Mouse (Mus musculus): ENCODE results near the gene Unc5c. TPM values are rescaled to one million over a fixed set of nuclear protein-coding genes. Genes with fewer than 3 reads are reported as not detected.

Unc5c gene
- polyA plus RNA-seq, 1 experiment from 2014 or later: 15.1 TPM

GRCm38 (mm10) chr3:141809581-141809980 lies 344.6 kb downstream of the Unc5c start:
- ATAC-seq (ENCODE audit: low FRiP score, low TSS enrichment): no peak
- 81% methylated on average over 3 of the region's 3 CpGs for WGBS
- no peaks in the 10 kb centered on the region for H3K27me3 ChIP-seq (ENCODE audit: control insufficient read depth, insufficient read depth, low read length)
- no peaks in the 10 kb centered on the region for H3K36me3 ChIP-seq (ENCODE audit: control insufficient read depth, insufficient read depth, low read length)
- DNase-seq: no peak
- H3K4me2 ChIP-seq (ENCODE audit: low read length): no peak overlapping the region
- no peaks in the 10 kb centered on the region for H3K9me3 ChIP-seq (ENCODE audit: control insufficient read depth, low read length)
- peaks cover 5% of the 10 kb centered on the region; the same call in 1 of the 2 replicates for H3K4me1 ChIP-seq (ENCODE audit: control insufficient read depth, insufficient read depth, low read length)
- H3K9ac ChIP-seq (replicated peaks; ENCODE audit: low read length): no peak overlapping the region
- H3K4me3 ChIP-seq (replicated peaks; ENCODE audit: low read depth, low read length): no peak overlapping the region
- H3K27ac ChIP-seq (replicated peaks; ENCODE audit: low read depth, low read length): no peak overlapping the region

GRCm38 (mm10) chr3:141810944-141811343 lies 345.9 kb downstream of the Unc5c start:
- ATAC-seq (ENCODE audit: low FRiP score, low TSS enrichment) (0 out of 2 replicates have a peak, but pooled peaks have one; percentile 34), DNase-seq (no peak)
- no peak overlapping the region; the same call in 1 of the 2 replicates for H3K27ac ChIP-seq (replicated peaks; ENCODE audit: low read depth, low read length)
- H3K36me3 ChIP-seq (ENCODE audit: control insufficient read depth, insufficient read depth, low read length): no peaks in the 10 kb centered on the region
- H3K9ac ChIP-seq (replicated peaks; ENCODE audit: low read length): no peak overlapping the region
- H3K27me3 ChIP-seq (ENCODE audit: control insufficient read depth, insufficient read depth, low read length): no peaks in the 10 kb centered on the region
- H3K4me2 ChIP-seq (ENCODE audit: low read length): no peak overlapping the region
- H3K4me1 ChIP-seq (ENCODE audit: control insufficient read depth, insufficient read depth, low read length): peaks cover 5% of the 10 kb centered on the region; the same call in 1 of the 2 replicates
- H3K9me3 ChIP-seq (ENCODE audit: control insufficient read depth, low read length): no peaks in the 10 kb centered on the region
- no peak overlapping the region for H3K4me3 ChIP-seq (replicated peaks; ENCODE audit: low read depth, low read length)
- 37% methylated on average over 7 of the region's 7 CpGs for WGBS

GRCm38 (mm10) chr3:141811348-141811747 lies 346.3 kb downstream of the Unc5c start:
- no peak for ATAC-seq (ENCODE audit: low FRiP score, low TSS enrichment)
- Histone ChIP-seq H3K36me3 (ENCODE audit: control insufficient read depth, insufficient read depth, low read length) (no peaks in the 10 kb centered on the region), H3K27me3 (ENCODE audit: control insufficient read depth, insufficient read depth, low read length) (no peaks in the 10 kb centered on the region), H3K4me1 (ENCODE audit: control insufficient read depth, insufficient read depth, low read length) (peaks cover 5% of the 10 kb centered on the region; the same call in 1 of the 2 replicates), H3K9ac (replicated peaks; ENCODE audit: low read length) (no peak overlapping the region), H3K27ac (replicated peaks; ENCODE audit: low read depth, low read length) (no peak overlapping the region), H3K4me3 (replicated peaks; ENCODE audit: low read depth, low read length) (no peak overlapping the region), H3K4me2 (ENCODE audit: low read length) (no peak overlapping the region), H3K9me3 (ENCODE audit: control insufficient read depth, low read length) (no peaks in the 10 kb centered on the region)
- WGBS: 21% methylated on average over 2 of the region's 2 CpGs
- DNase-seq: peak; percentile 65

- WGBS: 82% methylated on average over 1 of the region's 1 CpGs
- no peaks in the 10 kb centered on the region for H3K27me3 ChIP-seq (ENCODE audit: control insufficient read depth, insufficient read depth, low read length)
- H3K4me1 ChIP-seq (ENCODE audit: control insufficient read depth, insufficient read depth, low read length): peaks cover 15% of the 10 kb centered on the region
- H3K27ac ChIP-seq (replicated peaks; ENCODE audit: low read depth, low read length): no peak overlapping the region; the same call in 1 of the 2 replicates
- H3K4me3 ChIP-seq (replicated peaks; ENCODE audit: low read depth, low read length): no peak overlapping the region
- no peak for ATAC-seq (ENCODE audit: low FRiP score, low TSS enrichment)
- no peaks in the 10 kb centered on the region for H3K9me3 ChIP-seq (ENCODE audit: control insufficient read depth, low read length)
- no peak overlapping the region for H3K9ac ChIP-seq (replicated peaks; ENCODE audit: low read length)
- H3K4me2 ChIP-seq (ENCODE audit: low read length): no peak overlapping the region
- no peak for DNase-seq
- H3K36me3 ChIP-seq (ENCODE audit: control insufficient read depth, insufficient read depth, low read length): no peaks in the 10 kb centered on the region
Measured at GRCm38 (mm10) chr3:141814776-141815175, 349.8 kb downstream of the Unc5c start.

GRCm38 (mm10) chr3:141818615-141819312 lies 353.7 kb downstream of the Unc5c start:
- H3K4me2 ChIP-seq (ENCODE audit: low read length): peak overlapping the region; percentile 46
- ATAC-seq (ENCODE audit: low FRiP score, low TSS enrichment) (peak; percentile 73), DNase-seq (peak; percentile 58)
- H3K9me3 ChIP-seq (ENCODE audit: control insufficient read depth, low read length): no peaks in the 10 kb centered on the region
- H3K4me3 ChIP-seq (replicated peaks; ENCODE audit: low read depth, low read length): no peak overlapping the region
- H3K36me3 ChIP-seq (ENCODE audit: control insufficient read depth, insufficient read depth, low read length): no peaks in the 10 kb centered on the region
- H3K27me3 ChIP-seq (ENCODE audit: control insufficient read depth, insufficient read depth, low read length): no peaks in the 10 kb centered on the region
- 2% methylated on average over 3 of the region's 3 CpGs for WGBS
- H3K9ac ChIP-seq (replicated peaks; ENCODE audit: low read length): no peak overlapping the region; the same call in 1 of the 2 replicates
- peak overlapping the region; percentile 70 for H3K27ac ChIP-seq (replicated peaks; ENCODE audit: low read depth, low read length)
- H3K4me1 ChIP-seq (ENCODE audit: control insufficient read depth, insufficient read depth, low read length): peaks cover 16% of the 10 kb centered on the region

- H3K4me2 ChIP-seq (ENCODE audit: low read length): peak overlapping the region; percentile 46
Measured at GRCm38 (mm10) chr3:141819331-141819941, 354.4 kb downstream of the Unc5c start.

GRCm38 (mm10) chr3:141828301-141828700 lies 363.3 kb downstream of the Unc5c start:
- Histone ChIP-seq H3K9me3 (ENCODE audit: control insufficient read depth, low read length) (no peaks in the 10 kb centered on the region), H3K4me2 (ENCODE audit: low read length) (no peak overlapping the region), H3K36me3 (ENCODE audit: control insufficient read depth, insufficient read depth, low read length) (peaks cover 2% of the 10 kb centered on the region; the same call in 1 of the 2 replicates), H3K27me3 (ENCODE audit: control insufficient read depth, insufficient read depth, low read length) (no peaks in the 10 kb centered on the region), H3K9ac (replicated peaks; ENCODE audit: low read length) (no peak overlapping the region), H3K4me1 (ENCODE audit: control insufficient read depth, insufficient read depth, low read length) (no peaks in the 10 kb centered on the region), H3K27ac (replicated peaks; ENCODE audit: low read depth, low read length) (no peak overlapping the region), H3K4me3 (replicated peaks; ENCODE audit: low read depth, low read length) (no peak overlapping the region)
- 95% methylated on average over 5 of the region's 5 CpGs for WGBS
- DNase-seq (no peak), ATAC-seq (ENCODE audit: low FRiP score, low TSS enrichment) (no peak)

More at GRCm38 (mm10) chr3:141819331-141819941, 354.4 kb downstream of the Unc5c start:
- Histone ChIP-seq H3K9ac (replicated peaks; ENCODE audit: low read length) (no peak overlapping the region), H3K36me3 (ENCODE audit: control insufficient read depth, insufficient read depth, low read length) (no peaks in the 10 kb centered on the region), H3K9me3 (ENCODE audit: control insufficient read depth, low read length) (no peaks in the 10 kb centered on the region), H3K27me3 (ENCODE audit: control insufficient read depth, insufficient read depth, low read length) (no peaks in the 10 kb centered on the region), H3K4me1 (ENCODE audit: control insufficient read depth, insufficient read depth, low read length) (peaks cover 16% of the 10 kb centered on the region), H3K4me3 (replicated peaks; ENCODE audit: low read depth, low read length) (peak overlapping the region; percentile 8; the same call in 1 of the 2 replicates), H3K27ac (replicated peaks; ENCODE audit: low read depth, low read length) (peak overlapping the region; percentile 70)
- under 1% methylated on average over 13 of the region's 13 CpGs for WGBS
- ATAC-seq (ENCODE audit: low FRiP score, low TSS enrichment) (peak; percentile 91), DNase-seq (peak; percentile 83)

- H3K9me3 ChIP-seq (ENCODE audit: control insufficient read depth, low read length): no peaks in the 10 kb centered on the region
- no peaks in the 10 kb centered on the region for H3K4me1 ChIP-seq (ENCODE audit: control insufficient read depth, insufficient read depth, low read length)
- H3K4me2 ChIP-seq (ENCODE audit: low read length): no peak overlapping the region
- no peak overlapping the region for H3K27ac ChIP-seq (replicated peaks; ENCODE audit: low read depth, low read length)
- peak; percentile 68; the same call in 1 of the 2 replicates for ATAC-seq (ENCODE audit: low FRiP score, low TSS enrichment)
- peak; percentile 87 for DNase-seq
- no peaks in the 10 kb centered on the region for H3K27me3 ChIP-seq (ENCODE audit: control insufficient read depth, insufficient read depth, low read length)
- no peak overlapping the region for H3K9ac ChIP-seq (replicated peaks; ENCODE audit: low read length)
- 17% methylated on average over 3 of the region's 3 CpGs for WGBS
- H3K4me3 ChIP-seq (replicated peaks; ENCODE audit: low read depth, low read length): no peak overlapping the region
- peaks cover 2% of the 10 kb centered on the region; the same call in 1 of the 2 replicates for H3K36me3 ChIP-seq (ENCODE audit: control insufficient read depth, insufficient read depth, low read length)
Measured at GRCm38 (mm10) chr3:141831135-141831534, 366.1 kb downstream of the Unc5c start.

All from midbrain, embryonic 14.5 days (tissue).